Mouse (Mus musculus) forebrain, postnatal 0 days (tissue): ENCODE measurements around the gene Rsc1a1. TPM values are rescaled to one million over a fixed set of nuclear protein-coding genes. Genes with fewer than 3 reads are reported as not detected.

Source experiments
- ATAC-seq: fragments of 200-750 bp; cut with Nextera tagmentation; 2 replicates; pipeline ENCODE4 v1.8.0; 2017; ENCODE audit warnings: mild to moderate bottlenecking, moderate library complexity
- DNase-seq: peaks from one replicate; pipeline ENCODE4 v3.0.0-alpha.2; 2015
- H3K27ac ChIP-seq: fragments of 300-500 bp; sonication (generic); 2 replicates; pipeline ENCODE4 v1.5.1; 2014; ENCODE audit warnings: low read depth, mild to moderate bottlenecking, antibody characterized with exemption, low read length, moderate library complexity, mixed read lengths
- H3K27me3 ChIP-seq: fragments of 300-500 bp; sonication (generic); 2 replicates; pipeline ENCODE4 v1.6.1; 2014; ENCODE audit warnings: mild to moderate bottlenecking, low read length, mixed read lengths; ENCODE audit not compliant: insufficient read depth
- H3K36me3 ChIP-seq: fragments of 300-500 bp; sonication (generic); 2 replicates; pipeline ENCODE4 v1.6.1; 2014; ENCODE audit warnings: mild to moderate bottlenecking, moderate library complexity; ENCODE audit not compliant: insufficient read depth
- H3K4me1 ChIP-seq: fragments of 300-500 bp; sonication (generic); 2 replicates; pipeline ENCODE4 v1.6.1; 2014; ENCODE audit warnings: antibody characterized with exemption; ENCODE audit not compliant: insufficient read depth
- H3K4me2 ChIP-seq: fragments of 300-500 bp; sonication (generic); 2 replicates; pipeline ENCODE4 v1.6.1; 2014; ENCODE audit warnings: low read depth, mild to moderate bottlenecking, moderate library complexity
- H3K4me3 ChIP-seq: fragments of 300-500 bp; sonication (generic); 2 replicates; pipeline ENCODE4 v1.5.1; 2014; ENCODE audit warnings: low read depth, low read length, mixed read lengths
- H3K9ac ChIP-seq: fragments of 300-500 bp; sonication (generic); 2 replicates; pipeline ENCODE4 v1.6.1; 2014; ENCODE audit warnings: mild to moderate bottlenecking
- H3K9me3 ChIP-seq: fragments of 300-500 bp; sonication (generic); 2 replicates; pipeline ENCODE4 v1.6.1; 2016; ENCODE audit warnings: low read length
- CTCF ChIP-seq: sonication (generic); IDR thresholded peaks from 2 replicates; pipeline ENCODE4 v1.5.1; 2016; ENCODE audit warnings: antibody characterized with exemption, control low read depth, low read depth
- whole genome bisulfite sequencing: fragments of 180-500 bp; shearing (Covaris S2); extraction: QIAGEN DNeasy Blood & Tissue Kit; methylation state at CpG from one replicate; pipeline ENCODE4 v1.1.7; 2014; 5-methylcytosine and 5-hydroxymethylcytosine counted together
- polyA plus RNA-seq: library from polyadenylated mRNA; unstranded; fragments of >200 nt; fragmentation: Nextera tagmentation; extraction: Ambion mirVana; gene quantifications from 2 replicates; pipeline ENCODE4 v1.2.1, GENCODE M21; 2015
- total RNA-seq: library from RNA; depleted of rRNA; stranded (reverse); fragments of >200 nt; gene quantifications from 2 replicates; pipeline ENCODE4 v1.2.3, GENCODE M21; 2014

Gene Rsc1a1
- total and polyA plus RNA-seq, 2 experiments from 2014 or later: 0.36 to 4.8 TPM

- peaks cover 13% of the 10 kb centered on the region; the same call in 1 of the 2 replicates for H3K36me3 ChIP-seq
- H3K9me3 ChIP-seq: no peaks in the 10 kb centered on the region
- H3K9ac ChIP-seq: peak overlapping the region; percentile 94
- peak overlapping the region; percentile 88 for H3K4me2 ChIP-seq
- H3K4me3 ChIP-seq: peak overlapping the region; percentile 81
- ATAC-seq (peak; percentile 89), DNase-seq (peak; percentile 77)
- H3K4me1 ChIP-seq: peaks cover 10% of the 10 kb centered on the region
- WGBS: under 1% methylated on average over 45 of the region's 60 CpGs
- H3K27ac ChIP-seq: peak overlapping the region; percentile 86
- no peaks in the 10 kb centered on the region for H3K27me3 ChIP-seq
- TF ChIP-seq CTCF: no peak
These were observed 21.2 kb downstream of the Rsc1a1 start for GRCm38 (mm10) chr4:141664011-141664745.

GRCm38 (mm10) chr4:141663122-141663931, 22.1 kb downstream of the Rsc1a1 start:
- no peaks in the 10 kb centered on the region for H3K9me3 ChIP-seq
- H3K27ac ChIP-seq: peak overlapping the region; percentile 86
- peak overlapping the region; percentile 94 for H3K9ac ChIP-seq
- DNase-seq (peak; percentile 32), ATAC-seq (peak; percentile 47; the same call in 1 of the 2 replicates)
- WGBS: 7% methylated on average over 47 of the region's 47 CpGs
- no peak for TF ChIP-seq CTCF
- peaks cover 10% of the 10 kb centered on the region for H3K4me1 ChIP-seq
- H3K27me3 ChIP-seq: no peaks in the 10 kb centered on the region
- peaks cover 13% of the 10 kb centered on the region; the same call in 1 of the 2 replicates for H3K36me3 ChIP-seq
- H3K4me2 ChIP-seq: peak overlapping the region; percentile 88
- peak overlapping the region; percentile 81 for H3K4me3 ChIP-seq

GRCm38 (mm10) chr4:141660884-141661283, 24.5 kb downstream of the Rsc1a1 start:
- WGBS: 83% methylated on average over 11 of the region's 11 CpGs
- Histone ChIP-seq H3K36me3 (peaks cover 13% of the 10 kb centered on the region; the same call in 1 of the 2 replicates), H3K4me2 (no peak overlapping the region), H3K9ac (no peak overlapping the region), H3K27me3 (no peaks in the 10 kb centered on the region), H3K4me3 (no peak overlapping the region), H3K27ac (no peak overlapping the region), H3K9me3 (no peaks in the 10 kb centered on the region), H3K4me1 (peaks cover 10% of the 10 kb centered on the region)
- ATAC-seq (no peak), DNase-seq (no peak)
- TF ChIP-seq CTCF: no peak

- H3K4me2 ChIP-seq: no peak overlapping the region
- H3K27ac ChIP-seq: no peak overlapping the region
- DNase-seq (no peak), ATAC-seq (no peak)
- no peaks in the 10 kb centered on the region for H3K27me3 ChIP-seq
- no peak overlapping the region for H3K9ac ChIP-seq
- no peak overlapping the region for H3K4me3 ChIP-seq
- H3K36me3 ChIP-seq: peaks cover 13% of the 10 kb centered on the region; the same call in 1 of the 2 replicates
- TF ChIP-seq CTCF: 0 out of 2 replicates have a peak, but pooled peaks have one; percentile 20
- no peaks in the 10 kb centered on the region for H3K9me3 ChIP-seq
- WGBS: 68% methylated on average over 4 of the region's 4 CpGs
- peaks cover 6% of the 10 kb centered on the region for H3K4me1 ChIP-seq
These were observed 25.7 kb downstream of the Rsc1a1 start for GRCm38 (mm10) chr4:141659739-141660138.

GRCm38 (mm10) chr4:141658846-141659484, 26.4 kb downstream of the Rsc1a1 start:
- Histone ChIP-seq H3K36me3 (peaks cover 14% of the 10 kb centered on the region; the same call in 1 of the 2 replicates), H3K4me3 (no peak overlapping the region), H3K4me1 (0 out of 2 replicates have a peak, but pooled peaks cover 3% of the 10 kb centered on the region), H3K27me3 (no peaks in the 10 kb centered on the region), H3K9me3 (no peaks in the 10 kb centered on the region), H3K4me2 (no peak overlapping the region), H3K27ac (no peak overlapping the region), H3K9ac (no peak overlapping the region)
- TF ChIP-seq CTCF: no peak
- 94% methylated on average over 6 of the region's 6 CpGs for WGBS
- no peak for ATAC-seq
- no peak for DNase-seq

- no peak for TF ChIP-seq CTCF
- H3K27ac ChIP-seq: no peak overlapping the region
- ATAC-seq (no peak), DNase-seq (no peak)
- no peak overlapping the region for H3K9ac ChIP-seq
- H3K4me3 ChIP-seq: no peak overlapping the region
- 79% methylated on average over 8 of the region's 8 CpGs for WGBS
- H3K9me3 ChIP-seq: no peaks in the 10 kb centered on the region
- no peaks in the 10 kb centered on the region for H3K27me3 ChIP-seq
- H3K4me1 ChIP-seq: no peaks in the 10 kb centered on the region
- H3K4me2 ChIP-seq: no peak overlapping the region
- peaks cover 24% of the 10 kb centered on the region; the same call in 1 of the 2 replicates for H3K36me3 ChIP-seq
These were observed 28.5 kb downstream of the Rsc1a1 start for GRCm38 (mm10) chr4:141656932-141657331.
